Mouse (Mus musculus) 3134 (cell line): ENCODE data around the gene Arhgef17.

Source experiments
- DNase-seq: peaks from one replicate; pipeline ENCODE4 v3.0.0-alpha.2; 2011; ENCODE audit warnings: low spot score; ENCODE audit not compliant: insufficient read length; ENCODE audit errors: extremely low read depth

The Arhgef17 gene

DNA sequence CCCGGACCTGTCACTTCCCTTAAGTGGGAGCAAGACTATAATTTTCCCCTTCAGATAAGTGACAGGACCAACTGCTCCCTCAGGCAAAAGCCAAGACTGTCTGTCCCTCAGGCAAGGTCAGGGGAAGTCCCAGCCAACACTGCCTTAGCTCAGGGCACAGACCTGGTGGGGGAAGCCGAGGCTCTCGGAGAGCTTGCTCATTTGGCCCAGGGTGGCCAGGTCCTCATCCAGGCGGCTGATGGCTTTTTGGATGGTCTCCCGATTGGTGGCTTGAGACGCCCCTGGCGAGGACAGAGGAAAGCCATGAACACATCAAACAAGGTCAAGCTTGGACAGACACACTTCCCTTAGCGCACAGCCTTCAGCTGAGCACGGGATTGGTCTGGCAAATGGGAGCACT lies 50.4 kb downstream of the Arhgef17 start:
- no peak for DNase-seq

DNA sequence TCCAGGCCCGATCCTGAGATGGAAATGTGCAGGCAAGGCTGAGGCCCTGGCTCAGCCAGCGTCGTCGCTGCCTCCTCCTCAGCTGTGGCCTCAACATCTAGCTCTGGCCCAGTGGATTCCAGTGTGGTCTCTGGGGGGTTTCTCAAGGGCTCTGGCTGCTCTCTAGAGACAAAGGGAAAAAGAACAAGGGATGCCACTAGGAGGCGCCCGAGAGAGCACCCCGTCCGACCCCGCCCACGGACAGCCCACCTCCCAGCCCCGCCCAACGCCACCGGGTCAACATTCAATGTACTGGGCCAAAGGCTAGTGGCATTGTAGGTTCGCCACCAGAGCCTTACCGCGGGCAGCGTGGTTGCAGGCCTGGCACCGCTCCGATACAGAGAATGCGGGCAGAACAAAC lies 52.3 kb downstream of the Arhgef17 start:
- peak; percentile 63 for DNase-seq

DNA sequence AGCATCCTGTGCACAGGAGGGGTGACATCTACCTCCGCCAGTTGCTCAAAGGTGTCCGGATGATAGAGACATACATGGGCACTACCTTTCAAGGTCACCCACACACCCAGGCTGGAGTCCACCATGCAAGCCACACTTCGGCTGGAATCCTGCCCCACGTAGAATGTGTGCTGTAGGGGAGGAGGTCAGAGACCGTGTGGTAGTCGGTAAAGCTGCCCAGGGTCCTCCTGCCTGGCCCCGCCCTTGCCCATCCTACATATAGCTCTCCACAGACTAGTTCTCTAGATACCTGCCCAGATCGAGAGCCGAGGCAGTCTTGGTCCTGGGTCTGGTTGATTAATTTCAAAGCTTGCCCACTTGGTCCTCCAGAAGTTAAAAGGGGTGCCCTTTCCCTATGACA lies 55.1 kb downstream of the Arhgef17 start:
- no peak for DNase-seq

DNA sequence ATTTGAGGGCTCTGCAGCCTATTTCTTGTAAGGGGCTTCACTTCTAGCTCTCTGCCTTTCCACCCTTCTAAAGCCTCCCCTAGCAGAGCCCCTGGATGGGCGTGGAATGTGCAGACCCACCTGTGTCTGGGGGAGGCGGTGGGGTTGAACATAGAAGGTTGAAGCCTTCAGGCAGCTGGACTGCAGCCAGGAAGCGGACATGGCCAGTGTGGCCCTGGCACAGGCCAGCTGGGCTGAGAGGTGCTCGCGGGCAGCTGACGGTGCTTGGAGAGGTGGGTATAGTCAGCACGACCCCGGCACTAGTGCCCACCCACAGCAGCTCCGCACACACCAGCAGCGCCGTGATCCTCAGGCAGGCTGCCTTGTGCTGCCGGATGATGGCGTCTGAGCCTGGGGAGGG lies 55.6 kb downstream of the Arhgef17 start:
- no peak for DNase-seq

DNA sequence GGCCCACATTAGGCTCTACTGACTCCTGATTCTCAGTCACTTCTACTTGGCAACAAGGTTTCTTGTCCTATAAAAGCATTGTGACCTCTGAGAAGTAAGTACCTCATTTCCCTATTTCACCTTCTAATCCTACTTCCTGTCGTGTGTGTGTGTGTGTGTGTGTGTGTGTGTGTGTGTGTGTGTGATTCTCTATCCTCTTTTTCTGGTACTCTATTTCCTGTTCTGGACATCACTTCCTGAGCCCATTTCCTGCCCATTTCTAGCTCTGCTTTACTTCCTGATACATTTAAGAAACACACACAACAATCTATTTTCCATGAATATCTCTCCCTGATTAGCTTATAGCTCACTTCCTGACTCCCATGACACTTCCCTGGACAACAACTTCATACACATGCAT lies 56.1 kb downstream of the Arhgef17 start:
- no peak for DNase-seq

DNA sequence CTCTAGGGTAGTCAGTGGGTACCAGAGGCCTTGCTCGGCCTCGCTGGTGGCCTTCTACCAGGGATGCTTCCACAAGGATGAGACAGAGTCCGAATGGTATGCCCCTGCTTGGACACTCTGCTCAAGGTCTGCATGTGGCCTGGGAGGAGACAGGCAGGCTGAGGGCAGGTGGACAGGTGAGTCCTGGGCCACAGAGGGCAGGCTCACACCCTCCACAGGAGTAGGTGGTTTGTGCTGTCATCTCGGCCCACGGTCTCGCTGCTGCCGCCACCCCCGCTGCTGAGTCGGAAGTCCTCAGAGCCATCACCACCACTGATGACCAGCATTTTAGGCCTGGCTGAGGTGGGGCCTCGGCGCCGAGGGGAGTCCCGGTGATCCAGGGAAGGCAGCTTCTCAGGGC lies 58.7 kb downstream of the Arhgef17 start:
- DNase-seq, result no peak

DNA sequence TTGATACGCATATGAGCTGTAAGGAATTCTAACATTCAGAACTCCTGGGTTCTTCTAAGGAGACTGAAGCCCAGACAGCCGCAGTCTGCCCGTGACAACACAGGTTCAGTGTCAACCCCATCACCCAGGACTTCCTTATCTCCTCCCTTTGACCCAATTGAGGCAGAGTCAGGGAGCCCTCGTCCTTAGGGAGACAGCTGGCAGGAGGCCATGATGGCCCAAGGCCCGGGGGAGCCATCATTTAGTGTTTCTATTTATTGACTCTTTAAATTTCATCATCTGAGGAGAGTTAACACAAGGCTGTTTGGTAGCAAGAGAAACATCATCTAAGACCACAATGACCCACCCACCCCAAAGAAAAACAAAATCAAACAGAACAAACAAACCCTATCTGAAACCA lies 60.0 kb downstream of the Arhgef17 start:
- no peak for DNase-seq

DNA sequence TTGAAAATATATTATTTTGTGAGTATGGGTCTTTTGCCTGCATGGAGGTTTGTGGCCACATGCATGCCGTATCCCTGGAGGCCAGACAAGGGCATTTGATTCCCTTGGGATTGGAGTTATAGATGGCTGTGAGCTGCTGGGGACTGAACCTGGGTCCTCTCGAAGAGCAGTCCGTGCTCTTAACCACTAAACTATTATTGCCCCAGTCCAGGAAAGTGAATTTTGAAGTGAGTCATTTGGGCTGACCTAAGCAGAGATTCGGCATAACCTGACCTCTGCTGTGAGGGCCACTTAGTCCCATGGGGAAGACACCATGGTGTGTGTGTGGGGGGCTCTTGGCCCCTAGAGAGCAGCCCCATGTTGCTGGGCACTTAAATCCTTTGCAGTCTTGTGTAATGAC lies 60.6 kb downstream of the Arhgef17 start:
- DNase-seq, result peak; percentile 22

DNA sequence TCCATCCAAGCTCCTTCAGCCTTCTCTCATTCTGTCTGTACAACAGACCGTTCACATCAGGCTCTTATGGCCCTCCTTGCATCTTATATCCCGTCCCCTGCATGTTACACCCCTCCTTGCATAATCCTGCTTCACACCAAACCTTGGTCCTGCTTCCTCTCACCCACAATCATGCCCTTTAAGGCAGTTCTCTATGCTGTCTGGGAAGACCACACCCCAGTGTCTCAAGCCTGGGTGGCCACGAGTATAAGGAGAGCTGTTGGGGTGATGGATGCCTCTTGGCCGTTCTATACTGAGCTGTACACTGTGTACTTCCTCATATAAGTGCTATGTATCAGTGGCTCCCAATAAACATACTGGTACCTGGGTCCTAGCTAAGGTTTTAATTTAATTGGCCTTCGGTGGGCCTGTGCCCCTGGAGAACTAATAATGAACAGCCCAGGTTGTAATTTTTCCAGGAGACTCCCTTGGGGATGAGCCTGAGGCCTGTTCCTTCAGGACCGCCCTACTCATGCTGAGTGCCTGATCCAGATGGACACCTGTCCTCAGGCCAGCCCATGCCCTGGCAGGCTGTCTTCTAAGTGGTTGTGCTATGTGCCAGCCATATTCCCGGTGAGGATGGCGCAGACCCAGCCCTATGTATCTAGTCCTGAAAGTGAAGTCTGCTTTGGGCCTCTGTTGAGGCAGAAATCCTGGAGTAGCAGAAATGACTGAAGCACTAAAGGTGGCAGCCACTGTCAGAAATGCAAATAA lies 61.9 kb downstream of the Arhgef17 start:
- no peak for DNase-seq

DNA sequence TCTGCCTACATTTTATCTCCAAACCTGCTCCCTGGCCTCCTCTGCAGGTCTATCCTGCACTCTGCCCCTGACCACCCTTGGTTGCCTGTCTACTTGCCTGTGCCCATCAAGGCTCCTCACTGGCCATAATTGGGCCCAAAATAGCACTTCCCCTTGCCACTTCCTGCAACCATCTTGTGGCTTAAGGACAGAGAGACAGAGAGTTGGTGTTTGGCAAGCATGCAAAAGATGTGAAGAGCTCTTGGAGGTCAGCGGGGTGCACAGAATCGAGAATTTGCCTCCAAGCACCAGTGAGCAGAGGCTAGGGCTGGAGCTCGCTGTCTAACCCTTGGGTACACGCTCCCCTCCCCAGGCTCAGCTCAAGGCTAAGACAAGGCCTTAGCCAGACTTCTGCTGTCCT lies 63.4 kb downstream of the Arhgef17 start:
- DNase-seq, result no peak

DNA sequence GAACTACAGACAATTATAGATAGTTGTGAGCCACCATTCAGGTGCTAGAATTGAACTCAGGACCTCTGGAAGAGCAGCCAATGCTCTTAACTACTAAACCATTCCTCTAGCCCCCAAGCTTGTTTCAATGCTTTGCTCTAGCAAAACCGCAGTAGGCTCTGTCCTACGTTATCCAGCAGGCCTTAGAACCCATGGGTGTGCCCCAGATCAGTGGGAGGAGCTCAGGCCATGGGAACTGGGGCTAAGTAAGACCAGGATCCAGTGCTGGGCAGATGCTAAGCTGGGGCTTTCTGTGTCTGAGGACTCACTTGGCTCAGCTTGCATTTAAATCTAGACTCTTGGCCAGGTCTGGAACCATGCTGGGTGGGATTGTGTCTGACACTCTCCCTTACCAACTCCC lies 64.3 kb downstream of the Arhgef17 start:
- DNase-seq, result no peak

DNA sequence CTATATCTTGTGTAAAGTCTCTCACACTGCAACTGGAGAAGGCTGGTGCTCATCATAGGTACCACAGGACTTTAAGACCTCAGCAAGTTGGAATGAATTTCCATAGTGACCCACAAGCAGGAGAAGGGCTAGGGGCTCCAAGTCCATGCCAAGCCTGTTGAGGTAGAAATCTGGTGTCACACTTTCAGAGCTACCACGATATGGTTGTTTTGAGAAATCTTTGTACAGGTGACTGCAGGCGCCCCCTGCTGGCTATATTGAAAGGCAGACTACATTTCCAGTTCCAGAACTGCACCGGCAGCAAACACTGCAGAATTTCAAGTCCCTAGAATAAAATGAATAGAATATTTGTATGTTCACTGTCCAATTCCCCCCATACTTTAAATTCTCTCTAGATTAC lies 65.2 kb downstream of the Arhgef17 start:
- no peak for DNase-seq

DNA sequence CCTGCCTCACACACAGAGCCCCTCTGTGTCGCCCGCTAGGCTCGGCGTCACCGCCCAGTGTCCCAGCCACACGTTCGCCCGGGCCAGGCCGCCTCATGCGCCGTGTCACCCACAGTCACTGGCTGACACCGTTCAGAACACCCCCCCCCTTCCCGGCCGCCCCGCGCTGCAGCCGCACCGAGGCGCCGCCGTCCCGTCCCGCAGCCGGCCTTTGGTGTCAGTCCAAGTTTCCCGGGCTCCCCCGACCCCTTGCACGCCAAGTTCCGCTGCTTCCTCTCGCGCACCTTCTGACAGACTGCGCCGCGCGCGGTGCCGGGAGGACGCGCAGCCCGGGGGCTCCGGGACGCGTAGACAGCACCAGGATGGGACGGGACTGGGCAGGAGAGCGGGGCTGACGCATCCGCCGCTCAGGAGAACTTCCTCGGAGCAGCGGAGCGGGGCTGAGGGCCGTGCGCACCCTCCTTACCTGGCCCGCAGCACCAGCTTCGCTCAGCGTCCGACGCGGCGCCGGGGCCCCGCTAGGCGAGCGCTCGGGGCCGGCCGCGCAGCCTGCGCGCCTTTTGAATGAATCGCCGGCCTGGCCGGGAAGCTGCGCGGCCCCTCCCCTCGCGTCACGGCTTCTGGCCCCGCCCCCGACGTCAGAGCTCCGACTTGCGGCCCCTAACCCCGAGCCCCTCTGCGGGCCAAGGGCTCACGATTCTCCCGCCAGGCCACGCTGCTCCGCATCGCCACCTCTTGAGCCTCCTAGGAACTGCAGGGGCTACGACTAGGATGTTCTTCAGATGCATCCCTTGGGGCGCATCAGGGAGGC lies 68.9 kb downstream of the Arhgef17 start, which contains the start of gene Relt:
Relt (minus strand) TSS at position 619 of the 811 bp plus-strand sequence.
- peak; percentile 97 for DNase-seq

DNA sequence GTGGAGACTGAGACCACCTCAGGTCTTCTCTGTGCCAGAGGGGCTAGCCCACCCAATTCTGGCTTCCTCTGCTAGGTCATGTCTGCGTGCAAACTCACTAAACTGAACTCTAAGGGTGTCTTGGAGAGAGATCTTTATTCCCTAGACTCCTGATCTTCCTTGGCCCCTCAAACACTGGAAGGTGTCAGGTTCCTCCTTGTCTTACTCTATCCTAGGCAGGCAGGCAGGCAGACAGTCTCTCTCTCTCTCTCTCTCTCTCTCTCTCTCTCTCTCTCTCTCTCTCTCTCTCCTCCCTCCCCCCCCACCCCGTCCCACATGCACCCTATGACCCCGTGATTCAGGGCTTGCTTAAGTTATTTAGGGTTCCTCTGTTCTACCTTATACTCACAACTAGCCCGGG lies 69.6 kb downstream of the Arhgef17 start:
- DNase-seq, result no peak

DNA sequence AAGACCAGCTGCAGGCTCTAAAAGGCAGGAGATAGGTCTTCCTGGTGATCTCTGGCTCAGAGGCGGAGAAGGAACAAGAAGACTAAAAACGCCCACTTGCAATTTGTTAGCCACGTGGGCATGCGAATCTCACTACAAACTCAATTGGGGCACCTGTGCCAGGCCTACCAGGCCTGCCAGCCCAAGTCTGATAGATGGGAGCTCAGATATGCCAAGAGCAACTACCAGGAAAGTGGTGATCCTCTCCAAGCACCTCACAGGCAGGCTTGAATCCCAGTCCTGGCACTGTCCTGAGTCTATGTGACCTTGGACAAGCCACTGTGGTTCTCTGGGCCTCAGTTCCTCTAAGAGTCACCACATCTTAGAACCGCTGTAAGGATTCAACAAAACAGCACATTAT lies 70.7 kb downstream of the Arhgef17 start:
- DNase-seq, result no peak

DNA sequence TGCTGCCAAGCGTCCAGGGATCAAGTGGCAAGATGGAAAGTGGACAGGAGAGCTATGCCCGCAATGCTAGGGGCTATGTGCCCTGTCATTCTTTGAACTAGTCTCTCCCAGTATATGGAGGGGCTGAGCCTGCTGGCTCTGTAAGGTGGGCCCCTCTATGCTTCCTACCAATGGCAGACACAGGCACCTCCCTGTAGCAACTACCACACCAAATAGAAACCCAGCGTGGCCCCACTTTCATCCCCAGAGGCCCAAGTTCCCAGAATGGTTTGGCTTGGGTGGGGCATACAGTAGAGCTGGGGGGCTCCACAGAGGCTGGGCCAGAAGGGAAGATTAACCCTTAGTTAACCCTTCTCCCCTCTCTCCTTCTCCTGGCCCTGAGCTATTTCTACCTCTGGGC lies 71.5 kb downstream of the Arhgef17 start:
- no peak for DNase-seq

DNA sequence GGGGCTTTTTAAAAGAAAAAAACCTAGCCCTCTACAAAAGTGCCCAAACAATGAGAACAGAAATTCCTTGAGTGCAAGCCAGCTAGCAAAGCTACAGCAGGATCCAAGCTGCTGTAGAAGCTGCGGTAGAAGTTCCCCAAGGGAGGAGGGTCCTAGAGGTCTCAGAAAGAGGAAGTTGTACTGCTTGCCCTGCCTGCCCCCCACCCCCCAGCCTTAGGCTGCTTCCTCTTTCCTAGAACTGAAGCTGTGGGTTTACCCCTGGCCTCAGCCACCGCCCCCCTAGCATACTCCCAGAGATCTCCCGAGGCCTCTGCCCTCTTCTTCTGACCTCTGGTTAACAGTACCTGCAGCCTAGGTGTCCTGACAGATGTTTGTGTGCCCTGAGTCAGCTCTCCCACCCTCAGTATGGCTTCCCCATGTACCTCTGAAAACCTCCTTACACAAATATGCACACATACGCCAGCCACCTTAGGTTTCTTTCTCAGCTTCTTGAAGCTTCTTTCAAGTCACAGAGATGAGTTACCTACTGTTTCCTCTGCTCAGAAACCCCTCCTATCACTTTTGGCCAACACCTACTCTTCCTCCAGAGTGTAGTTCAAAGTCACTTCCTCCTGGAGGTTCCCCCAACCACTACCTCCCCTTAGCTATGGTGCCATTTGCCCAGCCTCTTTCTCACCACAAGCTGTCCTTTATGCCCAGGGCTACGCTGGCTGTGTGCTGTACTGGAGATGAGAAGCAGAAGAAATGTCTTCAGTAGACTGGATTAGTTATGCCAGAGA lies 75.9 kb downstream of the Arhgef17 start:
- no peak for DNase-seq

DNA sequence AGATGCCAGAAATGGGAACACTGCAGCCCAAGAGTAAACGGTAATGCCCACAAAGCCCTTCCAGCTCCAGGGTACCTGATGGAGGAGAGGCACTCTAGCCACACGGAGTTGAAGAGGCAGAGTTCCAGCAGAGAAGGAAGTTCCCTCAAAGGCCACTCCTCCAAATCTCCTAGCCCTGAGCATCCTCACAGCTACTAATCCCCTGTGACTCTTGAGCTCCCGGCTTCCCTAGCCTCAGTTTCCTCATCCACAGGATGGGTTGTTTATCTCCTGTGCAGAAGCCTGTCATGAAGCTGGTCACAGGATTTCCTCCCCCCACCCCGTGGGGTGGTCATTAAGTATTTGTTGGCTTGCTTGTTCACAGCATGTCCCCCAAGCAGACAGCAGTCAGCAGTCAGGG lies 76.6 kb downstream of the Arhgef17 start:
- no peak for DNase-seq

DNA sequence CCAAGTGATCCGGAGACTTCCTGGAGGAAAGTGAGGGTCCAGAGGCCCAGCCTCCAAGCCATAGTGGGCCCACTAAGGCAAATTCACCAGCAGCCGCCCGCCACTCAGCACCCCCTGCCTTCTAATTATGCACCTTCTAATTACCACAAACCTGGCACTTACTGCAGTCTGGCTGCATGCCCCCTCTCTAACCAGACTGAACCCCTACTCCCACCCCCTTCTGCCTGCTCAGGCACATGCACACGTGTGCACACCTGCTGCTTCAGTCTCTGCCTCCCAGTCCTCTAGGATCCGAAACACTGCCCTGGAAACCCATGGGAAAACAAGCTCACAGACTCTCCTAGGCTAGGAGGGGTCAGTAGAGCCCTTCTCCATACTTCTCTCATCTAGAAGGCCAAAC lies 77.0 kb downstream of the Arhgef17 start:
- DNase-seq, result no peak

DNA sequence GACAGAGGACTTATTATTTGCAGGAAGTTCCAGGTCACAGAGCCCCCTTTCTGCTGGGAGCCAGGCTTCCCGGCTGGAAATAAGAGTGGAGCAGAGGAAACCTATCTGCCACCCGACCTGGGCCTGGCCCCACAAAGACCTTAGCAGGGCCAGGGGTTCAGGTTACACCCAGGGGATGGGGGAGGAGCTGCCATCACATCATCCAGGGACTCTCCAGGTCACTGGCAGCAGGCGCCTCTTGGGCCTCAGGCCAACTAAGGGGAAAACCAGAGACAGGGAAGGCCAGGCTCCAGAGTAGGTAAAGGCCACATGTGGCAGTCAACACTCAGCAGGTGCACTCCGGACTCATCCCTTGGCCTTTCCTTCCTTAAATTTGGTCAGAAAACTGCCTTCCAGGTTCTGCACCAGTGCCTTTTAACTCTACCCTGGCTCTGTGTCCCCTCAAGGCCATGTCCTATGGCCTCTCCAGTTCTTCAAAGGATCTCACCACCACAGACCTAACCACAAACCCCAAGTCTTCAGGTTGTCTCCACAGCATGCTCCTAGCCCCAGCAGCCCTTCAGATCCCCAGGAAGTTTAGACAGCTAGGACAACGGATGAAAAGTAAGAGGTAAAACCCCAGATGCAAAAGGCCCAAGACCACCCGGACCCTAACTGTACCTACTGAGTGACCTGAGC lies 77.6 kb downstream of the Arhgef17 start:
- DNase-seq, result no peak

DNA sequence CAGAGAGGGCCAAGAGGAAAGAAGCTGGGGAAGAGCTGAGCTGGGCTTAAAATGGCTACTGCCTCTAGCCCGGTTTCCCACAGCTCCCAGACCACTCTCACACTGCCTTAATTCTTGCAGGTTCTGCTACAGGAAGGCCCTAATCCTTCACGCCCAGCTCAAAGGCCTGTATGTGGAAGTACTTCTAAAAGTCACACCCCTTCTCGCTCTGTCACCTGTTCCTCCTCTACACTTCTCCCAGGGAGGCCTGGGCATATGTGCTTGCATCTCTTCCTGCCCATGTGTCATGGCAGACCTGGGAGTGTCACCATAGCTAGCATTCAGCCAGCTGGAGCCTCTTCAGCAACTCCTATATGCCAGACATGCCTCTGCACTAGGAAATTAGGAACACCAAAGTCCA lies 78.5 kb downstream of the Arhgef17 start:
- DNase-seq, result no peak
